Mouse (Mus musculus) ES-Bruce4 (cell line): ENCODE measurements around the gene Plekha5.

Source experiments
- CTCF ChIP-seq: IDR thresholded peaks from one replicate; pipeline ENCODE4 v1.8.1; 2011; ENCODE audit warnings: low read depth, low read length
- EP300 ChIP-seq: IDR thresholded peaks from 2 replicates; pipeline ENCODE4 v1.6.1; 2011; ENCODE audit warnings: low read depth, low read length; ENCODE audit not compliant: insufficient read depth
- POLR2A ChIP-seq: IDR thresholded peaks from one replicate; pipeline ENCODE4 v1.8.1; 2011; ENCODE audit warnings: low read length; ENCODE audit not compliant: insufficient read depth

DNA sequence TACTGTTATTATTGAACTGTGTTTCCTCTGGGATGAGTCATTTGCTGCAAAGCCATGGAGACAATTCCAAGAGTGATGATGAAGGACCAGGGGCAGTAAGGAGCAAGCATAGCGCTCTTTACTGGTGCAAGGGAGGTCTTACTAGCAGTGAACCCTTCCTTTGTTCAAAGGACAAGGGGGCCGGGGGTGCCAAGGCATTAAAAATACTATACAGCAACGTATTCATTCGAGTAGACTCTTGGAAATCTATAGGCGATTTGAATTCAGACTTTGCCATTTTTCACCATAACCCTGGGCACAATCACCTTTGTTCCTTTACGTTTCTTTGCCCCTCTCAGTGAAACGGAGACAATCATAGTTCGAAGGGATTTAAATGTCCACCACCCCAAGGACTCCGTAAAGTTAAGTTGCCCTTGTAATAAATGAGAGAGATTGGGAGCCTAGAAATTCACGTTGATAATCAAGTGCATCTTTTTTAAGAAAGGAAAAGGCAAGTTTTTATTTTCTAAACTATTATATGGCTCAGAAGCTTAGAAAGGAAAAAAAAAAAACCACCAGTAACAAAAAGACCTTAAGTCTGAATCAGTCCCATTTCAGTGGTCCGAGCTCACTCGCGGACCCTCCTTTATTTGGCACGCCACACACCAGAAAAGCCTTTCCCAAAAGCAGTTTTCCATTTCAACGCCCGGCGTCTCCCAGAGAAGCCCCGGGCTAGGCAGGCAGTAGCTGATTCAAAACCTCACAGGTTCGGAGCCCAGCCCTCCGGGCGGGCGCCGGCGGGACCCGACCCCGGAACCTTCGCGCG lies 611 bp upstream of the Plekha5 start:
- TF ChIP-seq POLR2A (no peak), CTCF (no peak), EP300 (no peak)
